Mouse (Mus musculus) yolk sac, embryonic 10.5 days (tissue): ENCODE data around the gene Dpysl4.

ENCODE experiments used
- DNase-seq: peaks from one replicate; pipeline ENCODE4 v3.0.0-alpha.2; 2017; ENCODE audit warnings: low spot score

Gene Dpysl4

GRCm38 (mm10) chr7:139085629-139086194 lies at the start of gene Dpysl4:
TSS of gene Dpysl4 (plus strand) at chr7:139086001.
- DNase-seq, result peak; percentile 52

GRCm38 (mm10) chr7:139063406-139063805 lies 22.4 kb upstream of the Dpysl4 start:
- DNase-seq, result no peak

GRCm38 (mm10) chr7:139068182-139068623 lies 17.6 kb upstream of the Dpysl4 start:
- DNase-seq, result peak; percentile 43

GRCm38 (mm10) chr7:139074189-139074588 lies 11.6 kb upstream of the Dpysl4 start:
- DNase-seq, result no peak

- DNase-seq, result no peak
These were observed 10.6 kb upstream of the Dpysl4 start for GRCm38 (mm10) chr7:139075054-139075794.

- DNase-seq, result no peak
These were observed 8.5 kb upstream of the Dpysl4 start for GRCm38 (mm10) chr7:139077283-139077682.

- no peak for DNase-seq
These were observed 7.6 kb upstream of the Dpysl4 start for GRCm38 (mm10) chr7:139078181-139078580.

- no peak for DNase-seq
These were observed 6.7 kb upstream of the Dpysl4 start for GRCm38 (mm10) chr7:139079141-139079540.

GRCm38 (mm10) chr7:139080714-139081113 lies 5.1 kb upstream of the Dpysl4 start:
- DNase-seq, result no peak

- no peak for DNase-seq
These were observed 4.6 kb upstream of the Dpysl4 start for GRCm38 (mm10) chr7:139081158-139081557.

- DNase-seq, result no peak
These were observed 3.5 kb upstream of the Dpysl4 start for GRCm38 (mm10) chr7:139082281-139082680.

- DNase-seq, result no peak
These were observed 1.5 kb upstream of the Dpysl4 start for GRCm38 (mm10) chr7:139084316-139084715.

GRCm38 (mm10) chr7:139086195-139087158 lies 676 bp downstream of the Dpysl4 start:
- DNase-seq, result peak; percentile 42

GRCm38 (mm10) chr7:139087801-139088200 lies 2.0 kb downstream of the Dpysl4 start:
- DNase-seq, result no peak

- no peak for DNase-seq
These were observed 4.4 kb downstream of the Dpysl4 start for GRCm38 (mm10) chr7:139089892-139090874.

- no peak for DNase-seq
These were observed 5.9 kb downstream of the Dpysl4 start for GRCm38 (mm10) chr7:139091681-139092080.

GRCm38 (mm10) chr7:139092676-139093075 lies 6.9 kb downstream of the Dpysl4 start:
- no peak for DNase-seq

- DNase-seq, result no peak
These were observed 7.3 kb downstream of the Dpysl4 start for GRCm38 (mm10) chr7:139093124-139093523.

- DNase-seq, result no peak
These were observed 8.0 kb downstream of the Dpysl4 start for GRCm38 (mm10) chr7:139093781-139094180.

- no peak for DNase-seq
These were observed 9.0 kb downstream of the Dpysl4 start for GRCm38 (mm10) chr7:139094761-139095160.

- DNase-seq, result no peak
These were observed 9.5 kb downstream of the Dpysl4 start for GRCm38 (mm10) chr7:139095282-139095681.
